Comparison of ENCODE assay signal across 8 mouse cellular contexts in genomic region chr11:101302004-101302798, GRCm38 (mm10). TPM values are rescaled to one million over a fixed set of nuclear protein-coding genes. Genes with fewer than 3 reads are reported as not detected.
DNase-seq lines count a peak whose midpoint lies in the region; ATAC-seq and TF ChIP-seq lines count a peak whose summit lies in the region.

Gene Becn1, minus strand, starts transcription at chr11:101302286.

- TF ChIP-seq POLR2A in MEL (IDR thresholded peaks at IDR 0.05; ENCODE audit: control insufficient read depth in 1 of 2, insufficient read depth in 1 of 2, low read depth in 1 of 2, low read length in 2 of 2, poor library complexity in 1 of 2) = peak; percentile 91 to 97
- TF ChIP-seq POLR2A in cerebellum, adult 2 months (IDR thresholded peaks at IDR 0.05; ENCODE audit: borderline replicate concordance, insufficient read depth, low read length) = peak; percentile 63; the same call in 1 of the 2 replicates

- H3K36me3 ChIP-seq in MEL (ENCODE audit: control insufficient read depth in 1 of 2, insufficient read depth in 2 of 2, low read length in 2 of 2) = peaks cover 5 to 15% of the 10 kb centered on the region in 2 experiments
- H3K36me3 ChIP-seq in lung, embryonic 16.5 days (ENCODE audit: control insufficient read depth, insufficient read depth, low read length) = peaks cover 10% of the 10 kb centered on the region

- 6% methylated on average over 39 of the region's 39 CpGs for WGBS in cerebellum, adult 2 months
- WGBS in lung, embryonic 16.5 days = 5% methylated on average over 39 of the region's 39 CpGs

- peak within 1 kb of the TSS; percentile 90 for H3K4me2 ChIP-seq in lung, embryonic 16.5 days (ENCODE audit: low read depth, low read length)

- DNase-seq in MEL (ENCODE audit: low read depth, low spot score) = peak; percentile 98
- DNase-seq in cerebellum, adult 2 months = peak; percentile 94 to 97
- peak; percentile 96 for DNase-seq in forelimb bud, embryonic 11.5 days (ENCODE audit: low read depth, low spot score)
- peak; percentile 89 for DNase-seq in layer of hippocampus, adult 9-10 months (ENCODE audit: low spot score)
- peak; percentile 95 for DNase-seq in ovary, postnatal 10 days (ENCODE audit: low spot score)
- DNase-seq in thymus, postnatal 10 days (ENCODE audit: low spot score in 2 of 2) = peak; percentile 87 to 94

- TF ChIP-seq EP300 in MEL (IDR thresholded peaks at IDR 0.05; ENCODE audit: low read depth in 1 of 2, low read length in 2 of 2) = no peak; a peak in 2 of 4 replicates

- peak within 1 kb of the TSS; percentile 80 for H3K4me3 ChIP-seq in MEL (ENCODE audit: control insufficient read depth in 1 of 2, insufficient read depth in 1 of 2, low read depth in 2 of 2, low read length in 2 of 2)
- H3K4me3 ChIP-seq in cerebellum, adult 2 months (replicated peaks; ENCODE audit: insufficient read depth, low read depth, low read length) = peak within 1 kb of the TSS; percentile 71
- H3K4me3 ChIP-seq in lung, embryonic 16.5 days (ENCODE audit: low read length) = peak within 1 kb of the TSS; percentile 79

- H3K9ac ChIP-seq in MEL (ENCODE audit: control insufficient read depth, low read depth, low read length, poor library complexity, severe bottlenecking) = peak within 1 kb of the TSS; percentile 84
- H3K9ac ChIP-seq in lung, embryonic 16.5 days (ENCODE audit: low read length) = peak within 1 kb of the TSS; percentile 86

- H3K79me2 ChIP-seq in MEL (ENCODE audit: control insufficient read depth, insufficient read depth, low read length, poor library complexity) = peaks cover 29% of the 10 kb centered on the region

- peak; percentile 95 to 96 for ATAC-seq in hematopoietic stem cell, adult 5-6 weeks (replicated peaks in 1 of 2; ENCODE audit: insufficient read depth in 1 of 2, low FRiP score in 2 of 2, low TSS enrichment in 1 of 2, low read depth in 1 of 2, poor library complexity in 2 of 2, severe bottlenecking in 2 of 2)
- peak; percentile 96 for ATAC-seq in lung, embryonic 16.5 days (ENCODE audit: low read depth)

- no peaks in the 10 kb centered on the region for H3K9me3 ChIP-seq in MEL (replicated peaks; ENCODE audit: insufficient read depth, low read length)
- H3K9me3 ChIP-seq in lung, embryonic 16.5 days (ENCODE audit: control insufficient read depth, low read length) = no peaks in the 10 kb centered on the region

- peaks cover 5 to 17% of the 10 kb centered on the region in 2 experiments for H3K4me1 ChIP-seq in MEL (ENCODE audit: control insufficient read depth in 1 of 2, insufficient read depth in 2 of 2, low read length in 2 of 2)
- peaks cover 6% of the 10 kb centered on the region for H3K4me1 ChIP-seq in cerebellum, adult 2 months (ENCODE audit: control insufficient read depth, insufficient read depth, low read length)
- peaks cover 10% of the 10 kb centered on the region for H3K4me1 ChIP-seq in lung, embryonic 16.5 days (replicated peaks; ENCODE audit: control insufficient read depth, insufficient read depth, low read length)

- H3K27me3 ChIP-seq in MEL (ENCODE audit: control insufficient read depth in 1 of 2, insufficient read depth in 2 of 2, low read length in 2 of 2) = no peaks in the 10 kb centered on the region
- no peaks in the 10 kb centered on the region for H3K27me3 ChIP-seq in cerebellum, adult 2 months (ENCODE audit: control insufficient read depth, insufficient read depth, low read length)
- H3K27me3 ChIP-seq in lung, embryonic 16.5 days (ENCODE audit: control insufficient read depth, insufficient read depth, low read depth, low read length) = no peaks in the 10 kb centered on the region

- peak; percentile 85 for TF ChIP-seq RAD21 in MEL (IDR thresholded peaks at IDR 0.05; ENCODE audit: low read depth, low read length)

- TF ChIP-seq CTCF in MEL (IDR thresholded peaks at IDR 0.05 in 2 of 3, conservative IDR thresholded peaks at IDR 0.05 in 1 of 3; ENCODE audit: control insufficient read depth in 1 of 3, insufficient read depth in 1 of 3, low read depth in 2 of 3, low read length in 3 of 3, poor library complexity in 1 of 3, severe bottlenecking in 1 of 3) = peak; percentile 90 to 97 (median 97)
- peak; percentile 90 for TF ChIP-seq CTCF in cerebellum, adult 2 months (IDR thresholded peaks at IDR 0.05; ENCODE audit: borderline replicate concordance, insufficient read depth, low read depth, low read length)

- H3K27ac ChIP-seq in MEL (ENCODE audit: control insufficient read depth, low read depth, low read length) = 0 out of 2 replicates have a peak within 1 kb of the TSS, but pooled peaks have one; percentile 11
- 0 out of 2 replicates have a peak within 1 kb of the TSS, but pooled peaks have one; percentile 24 for H3K27ac ChIP-seq in cerebellum, adult 2 months (ENCODE audit: insufficient read depth, low read length)
- H3K27ac ChIP-seq in lung, embryonic 16.5 days (ENCODE audit: low read length) = no peak within 1 kb of the TSS

TF ChIP-seq in MEL, 35 proteins besides CTCF, POLR2A, EP300 and RAD21:
- TF ChIP-seq CHD1 (IDR thresholded peaks at IDR 0.05; ENCODE audit: low read depth, low read length) = no peak
- TF ChIP-seq ETS1 (IDR thresholded peaks at IDR 0.05; ENCODE audit: low read depth, low read length) = peak; percentile 66; the same call in 1 of the 2 replicates
- no peak for TF ChIP-seq UBTF (IDR thresholded peaks at IDR 0.05; ENCODE audit: borderline replicate concordance, insufficient read depth, low read depth, low read length)
- no peak for TF ChIP-seq ZKSCAN1 (IDR thresholded peaks at IDR 0.05; ENCODE audit: low read depth, low read length)
- peak; percentile 27; the same call in 1 of the 2 replicates for TF ChIP-seq USF1 (IDR thresholded peaks at IDR 0.05; ENCODE audit: low read depth, low read length)
- TF ChIP-seq USF2 (IDR thresholded peaks at IDR 0.05; ENCODE audit: borderline replicate concordance in 1 of 2, insufficient read depth in 1 of 2, low read depth in 1 of 2, low read length in 2 of 2) = no peak
- peak; percentile 76 for TF ChIP-seq TBP (IDR thresholded peaks at IDR 0.05; ENCODE audit: low read depth, low read length)
- peak; percentile 63; the same call in 1 of the 2 replicates for TF ChIP-seq GABPA (IDR thresholded peaks at IDR 0.05; ENCODE audit: low read depth, low read length)
- 0 out of 2 replicates have a peak, but pooled peaks have one; percentile 5 for TF ChIP-seq BHLHE40 (IDR thresholded peaks at IDR 0.05; ENCODE audit: borderline replicate concordance, low read depth, low read length)
- TF ChIP-seq MXI1 (IDR thresholded peaks at IDR 0.05; ENCODE audit: low read depth, low read length) = peak; percentile 82
- TF ChIP-seq HCFC1 (IDR thresholded peaks at IDR 0.05; ENCODE audit: low read depth, low read length) = peak; percentile 90
- TF ChIP-seq MAFK (IDR thresholded peaks at IDR 0.05; ENCODE audit: borderline replicate concordance, low read depth, low read length) = no peak
- 0 out of 2 replicates have a peak, but pooled peaks have one; percentile 70 for TF ChIP-seq JUND (IDR thresholded peaks at IDR 0.05; ENCODE audit: low read depth, low read length)
- TF ChIP-seq ELF1 (IDR thresholded peaks at IDR 0.05; ENCODE audit: low read depth, low read length) = peak; percentile 98
- TF ChIP-seq NRF1 (IDR thresholded peaks at IDR 0.05; ENCODE audit: insufficient read depth, low read depth, low read length, poor library complexity, severe bottlenecking) = 0 out of 2 replicates have a peak, but pooled peaks have one; percentile 27
- no peak for TF ChIP-seq RCOR1 (IDR thresholded peaks at IDR 0.05; ENCODE audit: low read depth, low read length)
- TF ChIP-seq ZNF384 (IDR thresholded peaks at IDR 0.05; ENCODE audit: low read depth, low read length) = peak; percentile 35; the same call in 1 of the 2 replicates
- TF ChIP-seq POLR2AphosphoS5 (IDR thresholded peaks at IDR 0.05; ENCODE audit: borderline replicate concordance, low read depth, low read length) = no peak
- peak; percentile 53 for TF ChIP-seq ZC3H11A (IDR thresholded peaks at IDR 0.05; ENCODE audit: low read depth, low read length)
- TF ChIP-seq TAL1 (IDR thresholded peaks at IDR 0.05; ENCODE audit: low read length) = no peak
- peak; percentile 96 for TF ChIP-seq NELFE (IDR thresholded peaks at IDR 0.05; ENCODE audit: low read depth, low read length)
- peak; percentile 71 for TF ChIP-seq TCF12 (IDR thresholded peaks at IDR 0.05; ENCODE audit: low read depth, low read length)
- no peak for TF ChIP-seq MYC (IDR thresholded peaks at IDR 0.05; ENCODE audit: low read depth, low read length)
- peak; percentile 94 for TF ChIP-seq POLR2AphosphoS2 (IDR thresholded peaks at IDR 0.05; ENCODE audit: low read length)
- TF ChIP-seq E2F4 (IDR thresholded peaks at IDR 0.05; ENCODE audit: borderline replicate concordance, low read depth, low read length) = no peak
- TF ChIP-seq MAZ (IDR thresholded peaks at IDR 0.05; ENCODE audit: low read depth, low read length) = peak; percentile 71; the same call in 1 of the 2 replicates
- no peak for TF ChIP-seq MYB (IDR thresholded peaks at IDR 0.05; ENCODE audit: low read depth, low read length)
- TF ChIP-seq KAT2A (conservative IDR thresholded peaks at IDR 0.05; ENCODE audit: low read depth, low read length) = no peak; the same call in 1 of the 2 replicates
- no peak for TF ChIP-seq MEF2A (IDR thresholded peaks at IDR 0.05; ENCODE audit: extremely low read depth, insufficient replicate concordance, low read depth, low read length, poor library complexity, severe bottlenecking)
- peak; percentile 46; the same call in 1 of the 2 replicates for TF ChIP-seq MAX (IDR thresholded peaks at IDR 0.05; ENCODE audit: low read length)
- no peak for TF ChIP-seq GATA1 (IDR thresholded peaks at IDR 0.05; ENCODE audit: low read depth, low read length)
- TF ChIP-seq SMC3 (IDR thresholded peaks at IDR 0.05; ENCODE audit: low read depth, low read length) = peak; percentile 70
- TF ChIP-seq CHD2 (IDR thresholded peaks at IDR 0.05; ENCODE audit: low read length) = no peak
- TF ChIP-seq SIN3A (IDR thresholded peaks at IDR 0.05; ENCODE audit: low read length) = peak; percentile 93
- TF ChIP-seq ZMIZ1 (IDR thresholded peaks at IDR 0.05; ENCODE audit: low read depth, low read length) = peak; percentile 92

RNA-seq across cellular contexts. Expression of gene Becn1, which starts in this region (rescaled TPM):
- 167 and 181 TPM in 2 replicates for total RNA-seq in MEL (2012; rRNA removed)
- 100 to 1,000 TPM in 1 of 2 experiments, not detected in 1; 122 TPM for polyA plus RNA-seq in MEL (2012; ENCODE audit: insufficient read depth in 1 of 2, insufficient read length in 2 of 2, low read depth in 1 of 2, low replicate concordance in 2 of 2, missing spikeins in 1 of 2)
- 122 and 132 TPM in 2 replicates for polyA plus RNA-seq in cerebellum, adult 2 months (2012; rRNA removed)
- 139 and 177 TPM in 2 replicates for total RNA-seq in hematopoietic stem cell, adult 5-6 weeks (2017)
- 136 and 151 TPM in 2 replicates for polyA plus RNA-seq in lung, embryonic 16.5 days (2015; fragmentation: Nextera tagmentation; extraction: Ambion mirVana)
